Mouse (Mus musculus) midbrain, embryonic 16.5 days (tissue): ENCODE results near the gene Arhgap10. TPM values are rescaled to one million over a fixed set of nuclear protein-coding genes. Genes with fewer than 3 reads are reported as not detected.

Experiments used
- ATAC-seq: fragments of 200-750 bp; cut with Nextera tagmentation; 2 replicates; pipeline ENCODE4 v1.8.0; 2017; ENCODE audit warnings: moderate TSS enrichment
- H3K27ac ChIP-seq: fragments of 300-500 bp; sonication (generic); 2 replicates; pipeline ENCODE4 v1.5.1; 2014; ENCODE audit warnings: mild to moderate bottlenecking, low read length, mixed read lengths
- H3K27me3 ChIP-seq: fragments of 300-500 bp; sonication (generic); 2 replicates; pipeline ENCODE4 v1.6.1; 2014; ENCODE audit warnings: low read depth, low read length, mixed read lengths; ENCODE audit not compliant: control insufficient read depth, insufficient read depth
- H3K36me3 ChIP-seq: fragments of 300-500 bp; sonication (generic); 2 replicates; pipeline ENCODE4 v1.6.1; 2014; ENCODE audit warnings: mild to moderate bottlenecking, low read length, moderate library complexity, mixed read lengths; ENCODE audit not compliant: control insufficient read depth, insufficient read depth
- H3K4me1 ChIP-seq: fragments of 300-500 bp; sonication (generic); 2 replicates; pipeline ENCODE4 v1.6.1; 2014; ENCODE audit warnings: mild to moderate bottlenecking, low read length, mixed read lengths; ENCODE audit not compliant: control insufficient read depth, insufficient read depth
- H3K4me2 ChIP-seq: fragments of 300-500 bp; sonication (generic); 2 replicates; pipeline ENCODE4 v1.6.1; 2014; ENCODE audit warnings: mild to moderate bottlenecking, low read length, mixed read lengths
- H3K4me3 ChIP-seq: fragments of 300-500 bp; sonication (generic); 2 replicates; pipeline ENCODE4 v1.5.1; 2014; ENCODE audit warnings: low read depth, mild to moderate bottlenecking, low read length, moderate library complexity, mixed read lengths
- H3K9ac ChIP-seq: fragments of 300-500 bp; sonication (generic); 2 replicates; pipeline ENCODE4 v1.6.1; 2014; ENCODE audit warnings: low read depth, low read length, mixed read lengths
- H3K9me3 ChIP-seq: fragments of 300-500 bp; sonication (generic); replicated peaks from 2 replicates; pipeline ENCODE4 v1.6.1; 2014; ENCODE audit warnings: mild to moderate bottlenecking, low read length, mixed read lengths; ENCODE audit not compliant: control insufficient read depth, poor library complexity, severe bottlenecking
- WGBS: fragments of 180-500 bp; shearing (Covaris S2); extraction: QIAGEN DNeasy Blood & Tissue Kit; methylation state at CpG from one replicate; pipeline ENCODE4 v1.1.7; 2014; 5-methylcytosine and 5-hydroxymethylcytosine counted together
- polyA plus RNA-seq: library from polyadenylated mRNA; unstranded; fragments of >200 nt; fragmentation: Nextera tagmentation; extraction: Ambion mirVana; gene quantifications from 2 replicates; pipeline ENCODE4 v1.2.1, GENCODE M21; 2015

Arhgap10 gene
- polyA plus RNA-seq, 1 experiment from 2014 or later = 2.8 TPM

DNA sequence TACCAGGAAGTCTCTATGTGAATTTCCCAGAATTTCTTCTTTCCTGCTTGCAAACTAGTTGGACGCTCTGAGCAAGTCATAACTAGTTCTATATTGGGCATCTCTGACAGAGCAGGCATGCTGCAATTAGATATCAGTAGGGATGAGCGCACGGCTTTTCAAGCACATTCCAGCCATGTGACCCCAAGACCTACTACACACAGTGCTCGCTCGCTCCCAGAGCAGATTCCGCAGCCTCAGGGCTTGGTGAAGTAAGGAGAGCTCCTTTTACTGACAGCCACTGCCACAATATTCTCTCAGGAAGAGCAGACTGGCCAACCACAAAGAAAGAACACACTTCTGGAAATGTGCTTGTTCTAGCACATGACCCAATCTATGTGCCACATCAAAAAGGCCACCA lies 36.0 kb downstream of the Arhgap10 start:
- H3K4me2 ChIP-seq = no peak overlapping the region
- no peaks in the 10 kb centered on the region for H3K27me3 ChIP-seq
- H3K9ac ChIP-seq = no peak overlapping the region
- H3K4me3 ChIP-seq = no peak overlapping the region
- H3K9me3 ChIP-seq = no peaks in the 10 kb centered on the region
- no peaks in the 10 kb centered on the region for H3K4me1 ChIP-seq
- no peak for ATAC-seq
- no peak overlapping the region for H3K27ac ChIP-seq
- 77% methylated on average over 6 of the region's 6 CpGs for WGBS
- H3K36me3 ChIP-seq = no peaks in the 10 kb centered on the region

DNA sequence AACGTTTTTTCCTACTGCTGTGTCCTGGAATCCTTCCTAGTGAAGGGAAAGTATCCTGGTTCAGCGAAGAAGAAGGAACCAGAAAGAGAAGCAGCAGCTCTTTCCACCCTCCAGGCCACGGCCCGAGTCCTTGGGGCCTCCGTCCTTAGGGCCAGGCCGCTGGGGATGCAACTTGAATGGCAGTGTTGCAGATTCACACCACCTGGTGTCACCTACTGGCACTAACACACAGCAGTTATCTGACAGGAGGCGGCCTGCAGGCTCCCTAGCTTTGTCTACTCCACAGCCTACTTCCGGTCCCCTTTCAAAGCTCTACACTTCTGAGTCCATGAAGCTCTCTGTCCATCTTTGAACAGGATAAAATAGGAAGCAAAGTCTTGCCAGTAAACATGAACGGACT lies 37.8 kb downstream of the Arhgap10 start:
- WGBS = 86% methylated on average over 9 of the region's 9 CpGs
- ATAC-seq = no peak

DNA sequence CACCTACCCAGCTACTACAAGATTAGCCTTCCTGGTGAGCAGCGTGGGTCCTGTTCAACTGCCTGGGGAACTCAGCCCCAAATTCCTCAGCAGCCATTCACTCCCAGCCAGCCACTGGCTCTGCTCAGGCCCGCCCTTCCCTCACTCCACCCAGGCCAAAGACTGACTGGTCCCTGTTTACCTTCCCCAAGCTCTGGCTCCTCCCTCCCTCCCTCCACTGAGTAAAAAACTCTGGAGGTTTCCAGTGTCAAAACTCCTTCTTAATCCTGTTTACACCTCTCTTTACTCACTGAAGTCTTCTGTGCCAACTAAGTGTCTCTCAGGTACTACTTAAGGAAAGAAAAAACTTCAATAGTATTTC lies 38.9 kb downstream of the Arhgap10 start:
- no peak overlapping the region for H3K4me2 ChIP-seq
- no peak overlapping the region for H3K9ac ChIP-seq
- no peak overlapping the region for H3K27ac ChIP-seq
- no peaks in the 10 kb centered on the region for H3K36me3 ChIP-seq
- H3K27me3 ChIP-seq = no peaks in the 10 kb centered on the region
- H3K4me1 ChIP-seq = no peaks in the 10 kb centered on the region
- no peak overlapping the region for H3K4me3 ChIP-seq
- 68% methylated on average over 2 of the region's 2 CpGs for WGBS
- no peak for ATAC-seq
- H3K9me3 ChIP-seq = no peaks in the 10 kb centered on the region

More for the DNA sequence above, 37.8 kb downstream of the Arhgap10 start:
- H3K9ac ChIP-seq = no peak overlapping the region
- no peaks in the 10 kb centered on the region for H3K27me3 ChIP-seq
- H3K27ac ChIP-seq = no peak overlapping the region
- no peak overlapping the region for H3K4me2 ChIP-seq
- no peaks in the 10 kb centered on the region for H3K4me1 ChIP-seq
- no peak overlapping the region for H3K4me3 ChIP-seq
- H3K36me3 ChIP-seq = no peaks in the 10 kb centered on the region
- H3K9me3 ChIP-seq = no peaks in the 10 kb centered on the region

DNA sequence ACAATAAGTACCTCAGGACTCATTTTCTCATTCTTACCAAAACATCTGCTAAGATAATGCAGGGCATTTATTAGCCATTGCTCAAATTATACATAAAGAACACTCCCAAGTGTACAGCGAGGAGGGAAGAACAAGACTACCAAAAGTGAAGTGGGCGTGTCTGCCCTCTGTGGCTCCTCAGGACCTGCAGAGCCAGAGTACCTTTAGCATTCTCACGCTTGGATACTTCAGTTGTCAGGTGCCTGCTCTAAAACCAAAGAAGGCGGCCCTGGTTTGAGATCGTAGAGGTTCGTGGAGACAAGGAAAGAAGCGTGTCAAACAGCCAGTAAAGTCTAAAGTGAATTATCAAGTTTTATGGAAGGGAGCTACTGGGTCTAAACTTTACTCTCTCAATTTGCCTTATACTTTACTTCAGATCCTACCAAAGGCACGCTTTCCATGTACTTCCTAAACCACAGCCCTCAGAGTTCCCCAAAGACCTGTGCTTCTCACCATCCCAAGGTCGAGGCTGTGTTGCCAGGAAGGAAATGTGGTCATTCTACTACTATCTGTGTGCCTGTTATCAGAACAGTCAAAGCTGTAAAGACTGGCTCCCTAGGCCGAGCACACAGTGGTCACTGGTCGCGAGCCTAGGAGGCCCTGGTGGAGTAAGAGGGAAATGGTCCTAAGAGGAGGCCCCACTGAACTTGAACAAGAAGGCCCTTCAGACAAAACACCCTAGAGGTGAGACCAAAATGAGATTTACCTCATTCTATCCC lies 39.4 kb downstream of the Arhgap10 start:
- no peaks in the 10 kb centered on the region for H3K9me3 ChIP-seq
- no peaks in the 10 kb centered on the region for H3K4me1 ChIP-seq
- H3K27me3 ChIP-seq = no peaks in the 10 kb centered on the region
- H3K9ac ChIP-seq = no peak overlapping the region
- H3K36me3 ChIP-seq = no peaks in the 10 kb centered on the region
- no peak overlapping the region for H3K4me3 ChIP-seq
- no peak for ATAC-seq
- WGBS = 88% methylated on average over 12 of the region's 12 CpGs
- H3K4me2 ChIP-seq = no peak overlapping the region
- H3K27ac ChIP-seq = no peak overlapping the region

DNA sequence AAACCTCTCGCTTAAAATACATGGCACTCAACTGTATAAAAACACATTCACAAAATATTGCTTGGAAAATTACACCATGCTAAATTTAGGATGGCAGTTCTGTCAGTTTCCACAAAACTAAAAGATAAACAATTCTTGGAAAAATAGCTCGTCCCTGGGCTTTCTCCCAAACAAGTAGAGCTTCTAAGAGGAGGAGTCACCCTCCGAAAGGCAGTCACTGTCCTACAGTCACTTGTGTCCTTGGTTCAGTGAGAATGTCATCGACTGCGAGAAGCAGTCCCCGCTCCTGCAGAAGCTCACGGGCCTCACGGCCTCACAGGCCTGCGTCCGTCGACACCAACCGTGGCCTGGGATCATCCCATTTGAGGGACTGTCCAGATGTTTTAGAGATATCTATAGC lies 40.1 kb downstream of the Arhgap10 start:
- H3K27ac ChIP-seq = no peak overlapping the region
- no peaks in the 10 kb centered on the region for H3K9me3 ChIP-seq
- H3K9ac ChIP-seq = no peak overlapping the region
- H3K36me3 ChIP-seq = no peaks in the 10 kb centered on the region
- no peaks in the 10 kb centered on the region for H3K4me1 ChIP-seq
- H3K4me2 ChIP-seq = no peak overlapping the region
- no peak for ATAC-seq
- WGBS = 93% methylated on average over 12 of the region's 12 CpGs
- H3K27me3 ChIP-seq = no peaks in the 10 kb centered on the region
- H3K4me3 ChIP-seq = no peak overlapping the region

DNA sequence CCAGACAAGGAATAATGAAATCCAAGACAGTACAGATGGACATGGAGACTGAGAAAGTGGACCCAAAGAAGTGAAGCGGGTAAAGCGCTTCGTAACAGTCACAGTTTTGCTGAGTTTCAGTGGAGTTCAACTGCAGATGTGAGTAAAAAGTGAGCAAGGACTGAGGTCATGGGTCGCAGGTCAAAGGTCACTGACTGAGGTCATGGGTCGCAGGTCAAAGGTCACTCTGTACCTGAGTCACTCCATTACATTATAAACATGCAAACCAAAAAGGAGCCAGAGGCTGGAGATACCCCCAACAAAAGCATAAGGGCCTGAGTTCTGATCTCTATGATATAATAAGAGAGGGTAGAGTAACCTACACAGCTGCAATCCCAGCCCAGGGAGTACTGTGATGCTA lies 43.1 kb downstream of the Arhgap10 start:
- H3K27ac ChIP-seq = no peak overlapping the region
- no peaks in the 10 kb centered on the region for H3K4me1 ChIP-seq
- H3K4me3 ChIP-seq = no peak overlapping the region
- no peak overlapping the region for H3K9ac ChIP-seq
- no peak overlapping the region for H3K4me2 ChIP-seq
- WGBS = 93% methylated on average over 5 of the region's 5 CpGs
- no peak for ATAC-seq
- H3K9me3 ChIP-seq = no peaks in the 10 kb centered on the region
- H3K27me3 ChIP-seq = no peaks in the 10 kb centered on the region
- no peaks in the 10 kb centered on the region for H3K36me3 ChIP-seq

DNA sequence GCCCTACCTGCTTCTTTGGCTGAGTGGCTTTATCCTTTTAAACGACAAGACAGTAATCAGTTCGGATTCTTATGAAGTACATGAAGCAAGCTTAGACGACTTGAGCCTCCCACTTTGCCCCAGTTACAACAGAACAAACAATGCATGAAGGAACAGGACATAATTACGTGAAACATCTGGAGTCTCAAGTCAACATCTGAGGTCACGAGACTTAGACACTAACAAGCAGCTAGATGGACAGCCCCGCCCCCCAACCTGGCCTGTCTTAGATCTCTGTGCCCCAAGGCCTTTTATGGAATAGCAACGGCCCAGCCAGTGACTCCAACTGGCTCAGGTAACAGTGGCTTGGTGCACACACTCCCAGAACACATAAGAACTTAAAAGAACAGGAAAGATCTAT lies 44.0 kb downstream of the Arhgap10 start:
- H3K4me2 ChIP-seq = no peak overlapping the region
- H3K4me3 ChIP-seq = no peak overlapping the region
- no peaks in the 10 kb centered on the region for H3K36me3 ChIP-seq
- H3K27me3 ChIP-seq = no peaks in the 10 kb centered on the region
- no peak overlapping the region for H3K9ac ChIP-seq
- WGBS = 73% methylated on average over 7 of the region's 7 CpGs
- H3K4me1 ChIP-seq = no peaks in the 10 kb centered on the region
- H3K27ac ChIP-seq = no peak overlapping the region
- ATAC-seq = no peak
- no peaks in the 10 kb centered on the region for H3K9me3 ChIP-seq

DNA sequence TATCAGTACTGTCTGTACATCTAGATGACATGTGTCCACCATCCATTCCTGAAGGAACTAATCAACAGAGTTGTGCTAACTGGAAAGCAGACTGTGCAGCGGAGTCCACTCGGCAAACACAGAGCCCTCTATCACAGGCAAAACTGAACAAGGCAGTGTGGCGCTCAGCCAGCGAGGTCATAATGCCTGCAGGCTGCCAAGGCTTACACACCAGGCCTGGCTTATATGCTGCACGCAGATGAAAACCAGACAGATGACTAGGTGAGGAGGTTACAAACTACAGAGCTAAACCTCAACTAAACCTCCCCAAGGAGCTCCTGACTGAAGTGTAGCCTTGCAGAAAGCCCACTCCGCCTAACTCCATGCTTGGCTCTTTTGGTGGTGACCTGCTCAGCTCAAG lies 44.4 kb downstream of the Arhgap10 start:
- ATAC-seq = no peak
- 76% methylated on average over 6 of the region's 6 CpGs for WGBS
- Histone ChIP-seq H3K4me2 (no peak overlapping the region), H3K4me1 (no peaks in the 10 kb centered on the region), H3K4me3 (no peak overlapping the region), H3K27me3 (no peaks in the 10 kb centered on the region), H3K27ac (no peak overlapping the region), H3K9me3 (no peaks in the 10 kb centered on the region), H3K9ac (no peak overlapping the region), H3K36me3 (no peaks in the 10 kb centered on the region)

DNA sequence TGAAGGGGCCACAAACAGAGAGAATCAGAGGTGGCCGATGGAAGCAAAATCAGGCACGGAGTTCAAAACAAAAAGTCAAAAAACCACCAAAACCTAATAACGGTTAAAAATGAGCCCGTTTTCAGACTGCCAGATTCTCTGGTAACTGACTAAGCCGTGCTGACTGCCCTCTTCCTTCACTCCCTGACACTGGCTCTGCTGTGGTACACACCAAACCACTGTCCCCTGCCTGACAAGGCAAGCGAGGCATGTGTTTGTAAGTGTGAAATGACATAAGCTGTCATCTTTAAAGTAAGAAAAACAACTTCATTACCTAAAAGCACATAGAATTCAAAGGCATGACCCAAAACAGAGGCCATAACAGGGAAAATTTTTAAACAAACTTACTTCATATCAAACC lies 56.4 kb downstream of the Arhgap10 start:
- Histone ChIP-seq H3K4me3 (no peak overlapping the region), H3K4me2 (no peak overlapping the region), H3K27ac (no peak overlapping the region), H3K27me3 (no peaks in the 10 kb centered on the region), H3K4me1 (no peaks in the 10 kb centered on the region), H3K9me3 (no peaks in the 10 kb centered on the region), H3K36me3 (no peaks in the 10 kb centered on the region), H3K9ac (no peak overlapping the region)
- ATAC-seq = no peak
- 93% methylated on average over 6 of the region's 6 CpGs for WGBS
